Mouse (Mus musculus) macrophage (primary cell): ENCODE measurements around the gene 4921524J17Rik. TPM values are rescaled to one million over a fixed set of nuclear protein-coding genes. Genes with fewer than 3 reads are reported as not detected.

Experiments
- H3K27ac ChIP-seq: fragments of 350-480 bp; formaldehyde crosslinking; 2 replicates; pipeline ENCODE4 v1.9.0; 2021
- H3K36me3 ChIP-seq: fragments of 350-480 bp; formaldehyde crosslinking; 2 replicates; pipeline ENCODE4 v1.9.0; 2021; ENCODE audit errors: inconsistent target
- H3K4me3 ChIP-seq: fragments of 350-480 bp; formaldehyde crosslinking; 2 replicates; pipeline ENCODE4 v1.9.0; 2021; ENCODE audit errors: inconsistent target
- H3K79me2 ChIP-seq: fragments of 350-480 bp; formaldehyde crosslinking; 2 replicates; pipeline ENCODE4 v1.9.0; 2021; ENCODE audit errors: inconsistent target
- WGBS: methylation state at CpG from one replicate; pipeline ENCODE4 v1.1.7; 2026; ENCODE audit warnings: inconsistent platforms; ENCODE audit not compliant: missing documents; 5-methylcytosine and 5-hydroxymethylcytosine counted together
- polyA plus RNA-seq: library from polyadenylated mRNA; stranded (reverse); fragments of 250-400 nt; gene quantifications from 3 replicates; pipeline ENCODE4 v1.2.4, GENCODE M21; 2018; ENCODE audit warnings: inconsistent platforms

Gene 4921524J17Rik
- polyA plus RNA-seq, 1 experiment from 2014 or later: 28.1 TPM

DNA sequence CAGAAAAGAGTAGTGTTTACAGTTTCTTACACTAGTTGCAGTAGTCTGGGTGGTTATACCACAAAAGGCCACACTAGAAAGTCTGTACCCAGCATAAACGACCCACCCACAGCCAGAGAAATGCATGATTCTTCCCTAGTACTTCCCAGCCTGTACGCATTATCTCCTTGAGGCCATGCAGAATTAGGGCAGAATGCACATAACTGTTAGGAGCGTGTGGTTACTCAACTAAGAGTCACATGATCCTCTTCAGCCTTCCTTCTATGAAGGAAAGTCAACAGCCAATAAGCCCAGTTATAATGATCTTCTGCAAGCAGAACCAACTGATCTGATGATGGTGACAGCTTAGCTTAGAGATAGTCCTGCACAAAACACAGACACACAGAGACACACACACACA, 26.9 kb upstream of the 4921524J17Rik start:
- H3K4me3 ChIP-seq: no peak overlapping the region
- no peaks in the 10 kb centered on the region for H3K79me2 ChIP-seq
- H3K36me3 ChIP-seq: no peaks in the 10 kb centered on the region
- 38% methylated on average over 3 of the region's 3 CpGs for WGBS
- H3K27ac ChIP-seq: no peak overlapping the region

DNA sequence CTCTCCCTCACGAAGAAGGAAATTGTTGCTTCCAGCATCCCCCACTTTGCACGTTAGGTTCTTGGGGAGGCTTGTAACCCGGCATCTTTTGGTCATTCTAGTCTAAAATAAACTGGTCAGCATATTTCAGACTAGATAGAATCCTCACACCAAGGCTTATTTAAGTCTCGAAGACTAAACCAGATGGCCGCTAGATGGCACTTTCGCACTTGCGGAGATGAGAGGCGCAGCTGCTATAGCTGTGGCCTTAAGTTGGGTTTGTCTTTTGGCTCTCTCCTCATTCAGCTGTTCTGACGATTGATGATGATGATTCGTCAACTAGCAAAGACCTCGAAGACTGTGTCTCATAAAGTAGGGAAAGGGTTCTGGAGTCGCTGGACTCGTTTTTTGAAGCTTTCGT, 23.9 kb upstream of the 4921524J17Rik start:
- Histone ChIP-seq H3K36me3 (no peaks in the 10 kb centered on the region), H3K27ac (no peak overlapping the region)
- 16% methylated on average over 14 of the region's 14 CpGs for WGBS

DNA sequence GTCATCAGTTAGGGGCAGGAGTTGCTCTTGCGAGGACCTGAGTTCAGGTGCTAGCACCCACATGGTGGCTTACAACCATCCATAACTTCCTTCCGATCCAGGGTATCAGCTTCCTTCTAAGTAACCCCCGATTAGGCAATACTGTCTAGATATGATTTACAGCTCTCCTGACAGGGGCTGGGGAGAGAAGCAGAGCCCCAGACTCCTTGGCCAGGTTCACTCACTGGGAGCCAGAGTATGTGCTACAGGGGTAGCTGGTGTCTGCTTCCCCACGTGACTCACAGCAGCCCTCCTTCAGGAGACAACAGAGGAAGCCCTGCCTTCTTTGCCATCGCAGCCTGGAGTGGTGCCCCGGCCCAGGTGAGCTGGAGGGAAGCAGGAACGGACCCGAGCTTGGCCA, 22.1 kb upstream of the 4921524J17Rik start:
- Histone ChIP-seq H3K36me3 (no peaks in the 10 kb centered on the region), H3K4me3 (no peak overlapping the region)
- WGBS: 72% methylated on average over 7 of the region's 8 CpGs

More for the DNA sequence above, 23.9 kb upstream of the 4921524J17Rik start:
- Histone ChIP-seq H3K79me2 (no peaks in the 10 kb centered on the region), H3K4me3 (no peak overlapping the region)

DNA sequence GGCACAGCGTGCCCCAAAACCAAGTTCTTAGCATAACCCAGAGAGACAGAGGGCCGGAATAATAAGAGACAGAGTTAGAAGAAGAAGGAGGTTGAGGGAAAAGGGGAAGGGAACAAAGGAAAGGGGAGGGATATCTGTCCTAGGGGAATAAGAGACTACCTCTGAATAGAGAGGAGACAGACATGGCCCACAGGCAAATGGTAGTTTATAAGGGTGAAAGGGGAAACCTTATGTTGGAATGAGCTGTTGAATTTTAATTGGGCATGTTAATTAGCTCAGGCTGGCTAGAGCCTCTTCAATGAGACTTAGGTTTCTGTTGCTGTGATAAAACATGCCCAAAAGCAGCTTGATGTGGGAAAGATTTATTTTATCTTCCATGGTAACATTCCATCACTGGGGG, 20.6 kb upstream of the 4921524J17Rik start:
- Histone ChIP-seq H3K27ac (no peak overlapping the region), H3K36me3 (no peaks in the 10 kb centered on the region), H3K4me3 (no peak overlapping the region), H3K79me2 (no peaks in the 10 kb centered on the region)
- 92% methylated on average over 2 of the region's 2 CpGs for WGBS

More for the DNA sequence above, 22.1 kb upstream of the 4921524J17Rik start:
- no peak overlapping the region for H3K27ac ChIP-seq
- no peaks in the 10 kb centered on the region for H3K79me2 ChIP-seq

DNA sequence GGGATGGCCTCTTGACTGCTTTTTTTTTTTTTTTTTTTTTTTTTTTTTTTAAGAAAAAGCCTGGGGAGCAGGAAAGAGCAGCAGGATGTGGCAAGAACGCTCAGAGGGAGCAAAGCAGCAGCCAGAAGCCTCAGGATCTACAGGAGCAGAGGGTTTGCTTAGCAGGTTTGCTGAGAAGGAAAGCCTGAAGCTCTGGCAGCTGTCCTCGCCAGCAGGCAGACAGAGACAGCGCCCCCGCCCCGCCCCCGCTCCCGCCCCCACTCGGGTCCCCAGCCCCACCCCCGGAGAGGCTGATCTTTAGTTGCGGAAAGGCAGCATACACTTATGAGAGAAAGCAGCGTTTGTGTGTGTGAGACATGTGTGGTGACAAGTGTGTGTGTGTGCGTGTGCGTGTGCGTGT, 19.7 kb upstream of the 4921524J17Rik start:
- Histone ChIP-seq H3K4me3 (no peak overlapping the region), H3K79me2 (no peaks in the 10 kb centered on the region), H3K27ac (no peak overlapping the region), H3K36me3 (no peaks in the 10 kb centered on the region)
- 30% methylated on average over 12 of the region's 14 CpGs for WGBS

DNA sequence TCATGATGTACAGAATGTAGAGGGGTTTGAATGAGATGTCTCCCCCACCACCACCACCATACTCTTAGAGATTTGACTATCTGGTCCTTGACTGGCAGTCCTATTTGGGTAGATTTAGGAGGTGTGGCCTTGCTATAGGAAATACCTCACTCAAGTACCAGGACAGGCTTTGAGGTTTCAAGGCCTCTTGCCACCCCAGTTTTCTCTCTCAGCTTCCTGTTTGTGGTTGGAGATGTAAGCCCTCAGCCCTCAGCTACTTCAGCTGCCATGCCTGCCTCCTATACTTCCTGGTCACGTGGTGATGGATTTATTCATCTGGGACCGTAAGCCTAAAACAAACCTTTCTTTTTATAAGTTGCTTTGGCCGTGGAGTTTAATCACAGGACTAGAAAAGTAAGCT, 17.7 kb upstream of the 4921524J17Rik start:
- no peak overlapping the region for H3K4me3 ChIP-seq
- 71% methylated on average over 3 of the region's 3 CpGs for WGBS
- no peak overlapping the region for H3K27ac ChIP-seq
- no peaks in the 10 kb centered on the region for H3K79me2 ChIP-seq
- H3K36me3 ChIP-seq: no peaks in the 10 kb centered on the region

DNA sequence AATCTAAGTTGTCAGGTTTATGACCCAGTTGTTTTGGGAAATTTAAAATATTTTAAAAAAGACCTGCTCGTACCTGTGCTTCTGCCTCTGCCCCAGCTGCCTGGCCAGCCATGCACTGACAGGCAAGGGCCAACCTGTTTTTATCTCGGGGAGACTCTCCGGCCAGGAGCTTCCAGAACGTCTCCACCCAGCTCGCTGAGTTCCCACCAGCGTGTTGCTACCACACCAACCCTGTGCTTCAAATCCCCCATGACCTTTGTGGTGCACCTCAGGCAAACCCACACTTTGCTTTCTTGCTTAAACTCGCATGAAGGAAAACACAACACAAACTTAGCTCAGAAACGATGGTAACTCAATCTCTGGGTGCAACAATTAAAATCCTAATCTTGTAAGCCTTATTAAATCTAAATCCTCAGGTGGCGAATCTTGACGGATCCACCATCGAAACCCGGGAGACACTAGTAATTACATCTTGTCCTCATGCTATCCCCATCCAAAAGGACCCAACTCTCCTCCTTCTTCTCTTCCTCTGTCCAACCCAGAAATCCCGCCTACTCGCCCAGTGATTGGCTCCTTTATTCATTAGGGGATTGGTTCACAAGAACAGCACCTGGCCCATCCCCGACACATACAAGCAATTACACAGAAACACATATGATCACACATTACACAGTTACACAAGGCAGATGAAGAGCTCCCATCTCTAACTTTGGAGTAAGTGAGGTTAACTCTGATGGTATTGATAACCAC, 13.5 kb upstream of the 4921524J17Rik start:
- no peaks in the 10 kb centered on the region for H3K79me2 ChIP-seq
- no peak overlapping the region for H3K4me3 ChIP-seq
- no peak overlapping the region for H3K27ac ChIP-seq
- WGBS: 89% methylated on average over 15 of the region's 15 CpGs
- no peaks in the 10 kb centered on the region for H3K36me3 ChIP-seq

DNA sequence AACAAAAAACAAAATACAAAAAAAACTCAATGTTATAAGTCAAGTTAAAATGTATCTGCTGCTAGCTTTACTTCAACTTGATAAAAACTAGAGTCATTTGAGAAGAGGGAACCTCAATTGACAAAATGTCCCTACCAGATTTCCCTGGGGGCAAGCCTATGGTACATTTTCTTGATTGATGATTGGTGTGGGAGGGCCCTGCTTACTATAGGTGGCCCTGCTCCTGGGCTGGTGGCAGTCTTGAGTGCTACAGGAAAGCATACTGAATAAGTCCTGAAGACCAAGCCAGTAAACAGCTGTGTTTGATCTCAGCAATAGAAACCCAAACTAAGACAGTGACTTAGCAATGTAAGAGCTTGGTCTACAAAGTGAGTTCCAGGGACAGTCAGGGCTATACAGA, 11.5 kb upstream of the 4921524J17Rik start:
- Histone ChIP-seq H3K36me3 (no peaks in the 10 kb centered on the region), H3K4me3 (no peak overlapping the region), H3K79me2 (no peaks in the 10 kb centered on the region), H3K27ac (no peak overlapping the region)

DNA sequence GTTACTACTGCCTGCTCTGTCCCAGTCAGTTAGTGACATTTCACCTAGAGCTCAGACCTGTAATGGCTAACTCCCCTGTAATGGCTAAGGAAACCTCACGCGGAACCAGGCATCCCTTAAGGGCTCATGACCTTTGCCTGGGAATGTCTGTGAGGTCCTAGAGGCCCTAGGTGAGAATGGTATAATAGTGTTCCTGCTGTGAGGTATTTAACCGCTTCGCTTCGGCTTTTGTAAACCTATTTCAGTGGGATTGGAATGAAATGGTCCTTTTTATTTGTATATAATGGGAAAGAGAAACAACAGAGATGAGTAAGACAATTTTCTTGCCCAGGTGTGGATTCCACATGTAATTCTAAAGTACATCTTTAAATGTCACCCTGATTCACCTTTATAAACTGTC, 8.9 kb upstream of the 4921524J17Rik start:
- H3K4me3 ChIP-seq: no peak overlapping the region
- 100% methylated on average over 5 of the region's 5 CpGs for WGBS
- H3K79me2 ChIP-seq: no peaks in the 10 kb centered on the region
- H3K36me3 ChIP-seq: no peaks in the 10 kb centered on the region
- no peak overlapping the region for H3K27ac ChIP-seq

DNA sequence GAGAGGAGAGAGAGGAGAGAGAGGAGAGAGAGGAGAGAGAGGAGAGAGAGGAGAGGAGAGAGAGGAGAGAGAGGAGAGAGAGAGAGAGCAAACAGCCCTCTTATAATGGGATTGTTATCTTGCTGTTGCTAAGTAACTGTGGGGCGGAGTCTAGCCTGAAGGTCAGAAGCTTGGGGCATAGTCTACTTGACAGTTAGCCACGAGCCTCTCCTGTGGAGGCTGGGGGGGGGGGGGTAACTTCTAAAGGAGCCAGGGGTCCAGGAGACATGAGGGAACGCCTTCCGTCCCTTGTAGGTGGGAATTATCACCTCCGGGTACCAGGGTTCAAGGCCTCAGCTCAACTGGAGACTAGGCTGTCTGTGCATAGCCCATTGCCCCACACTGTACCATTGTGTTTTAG, 3.1 kb upstream of the 4921524J17Rik start:
- 82% methylated on average over 5 of the region's 5 CpGs for WGBS
- peaks cover 15% of the 10 kb centered on the region for H3K79me2 ChIP-seq
- no peak overlapping the region for H3K27ac ChIP-seq
- no peaks in the 10 kb centered on the region for H3K36me3 ChIP-seq
- H3K4me3 ChIP-seq: no peak overlapping the region

DNA sequence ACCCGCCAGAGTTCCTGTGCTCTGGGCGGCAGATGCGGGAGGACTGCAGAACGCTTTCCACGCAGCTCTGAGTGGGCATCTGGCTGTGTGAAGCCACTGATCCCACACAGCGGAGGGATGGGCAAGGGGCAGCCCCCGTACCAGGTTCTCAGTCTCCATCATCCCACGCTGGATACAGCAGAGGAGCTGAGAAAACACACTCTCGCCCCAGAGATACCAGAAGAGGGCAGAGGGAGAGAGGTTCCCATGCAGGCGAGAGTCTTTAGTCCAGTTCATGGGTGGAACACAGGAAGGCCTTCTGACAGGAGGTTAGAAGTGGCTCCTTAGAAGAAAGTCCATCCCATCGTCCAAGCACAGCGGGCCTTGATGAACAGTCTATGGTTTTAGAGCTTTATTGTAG, 2.2 kb upstream of the 4921524J17Rik start:
- no peak overlapping the region for H3K4me3 ChIP-seq
- H3K79me2 ChIP-seq: peaks cover 24% of the 10 kb centered on the region
- WGBS: 95% methylated on average over 12 of the region's 12 CpGs
- no peak overlapping the region for H3K27ac ChIP-seq
- H3K36me3 ChIP-seq: no peaks in the 10 kb centered on the region

DNA sequence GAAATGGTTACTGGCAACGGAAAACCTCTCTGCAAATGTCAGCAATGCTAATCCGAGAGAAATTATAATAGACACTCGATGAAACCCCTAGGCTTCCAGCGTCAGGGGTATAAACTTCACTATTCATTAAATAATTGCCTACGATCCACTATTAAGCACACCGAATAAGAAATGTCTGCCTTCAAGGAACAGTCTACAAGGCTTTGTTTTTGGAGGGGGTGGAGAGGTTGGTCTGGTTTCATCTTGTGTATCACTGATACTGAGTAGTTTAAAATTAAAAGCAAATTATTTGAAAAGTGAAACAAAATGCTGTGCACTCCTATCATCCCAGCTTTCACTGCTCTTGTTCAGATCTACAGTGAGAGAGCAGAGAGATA, 372 bp upstream of the 4921524J17Rik start:
- H3K27ac ChIP-seq: no peak overlapping the region
- H3K4me3 ChIP-seq: peak overlapping the region; percentile 34
- WGBS: 2% methylated on average over 6 of the region's 6 CpGs
- no peaks in the 10 kb centered on the region for H3K36me3 ChIP-seq
- peaks cover 42% of the 10 kb centered on the region for H3K79me2 ChIP-seq

DNA sequence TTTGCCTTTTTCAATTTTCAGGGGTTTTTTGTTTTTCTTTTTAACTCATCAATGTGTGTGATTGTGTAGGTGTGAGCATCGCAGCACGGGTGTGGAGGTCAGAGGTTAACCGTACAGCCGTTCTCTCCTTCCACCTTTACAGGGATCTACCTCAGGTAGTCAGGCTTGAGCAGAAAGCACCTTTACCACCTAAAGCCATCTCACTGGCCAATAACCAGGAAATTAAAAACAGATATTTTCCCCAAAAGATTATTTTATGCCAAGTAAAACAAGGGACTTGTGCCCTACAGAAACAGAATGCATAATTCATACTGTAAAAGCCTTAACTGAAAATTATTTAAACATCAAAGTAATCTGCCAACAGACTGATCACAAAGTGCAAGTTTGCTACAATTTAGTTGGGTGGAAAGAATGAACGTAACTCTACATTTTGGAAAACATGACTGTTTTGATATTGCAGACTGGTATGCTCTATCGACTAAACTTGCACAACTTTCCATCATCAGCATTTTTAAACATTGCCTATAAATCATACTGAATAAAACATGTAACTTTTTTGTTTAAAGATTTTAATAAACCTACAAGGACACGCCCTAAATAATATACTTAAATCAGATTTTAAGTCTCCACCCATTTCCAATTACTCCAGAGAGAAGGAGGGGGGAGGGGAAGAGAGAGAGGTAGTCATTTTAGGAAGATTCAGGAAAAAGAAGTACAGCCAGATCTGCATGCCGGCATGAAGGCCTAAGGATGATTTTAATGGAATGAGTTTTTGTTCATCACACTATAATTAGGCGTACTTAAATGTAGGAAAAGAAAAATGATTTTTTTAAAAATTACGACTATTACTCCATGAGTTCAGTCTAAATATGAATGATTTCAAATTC, 1.1 kb downstream of the 4921524J17Rik start:
- 16% methylated on average over 10 of the region's 10 CpGs for WGBS
- Histone ChIP-seq H3K36me3 (no peaks in the 10 kb centered on the region), H3K4me3 (peak overlapping the region; percentile 68), H3K27ac (peak overlapping the region; percentile 48), H3K79me2 (peaks cover 57% of the 10 kb centered on the region)

DNA sequence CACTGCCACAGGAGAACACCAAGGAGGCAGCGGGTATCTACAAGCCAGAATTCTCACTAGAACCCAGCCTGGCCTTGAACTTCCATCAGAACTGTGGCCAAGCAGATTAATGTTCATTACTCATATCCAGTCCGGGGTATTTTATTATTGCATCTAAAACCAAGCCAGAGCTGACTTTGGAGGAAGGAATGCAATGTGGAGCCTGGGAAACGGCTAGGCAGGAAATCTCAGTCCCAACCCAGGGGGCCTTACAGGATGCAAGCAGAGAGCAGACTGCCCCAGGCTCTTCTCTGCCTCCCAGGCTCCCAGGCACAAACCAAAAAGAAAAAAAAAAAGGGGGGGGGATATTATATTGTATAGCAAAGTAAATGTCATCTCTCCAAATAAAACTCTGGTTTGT, 1.8 kb downstream of the 4921524J17Rik start:
- no peak overlapping the region for H3K27ac ChIP-seq
- 57% methylated on average over 3 of the region's 3 CpGs for WGBS
- H3K36me3 ChIP-seq: no peaks in the 10 kb centered on the region
- peak overlapping the region; percentile 68; the same call in 1 of the 2 replicates for H3K4me3 ChIP-seq
- peaks cover 64% of the 10 kb centered on the region for H3K79me2 ChIP-seq

DNA sequence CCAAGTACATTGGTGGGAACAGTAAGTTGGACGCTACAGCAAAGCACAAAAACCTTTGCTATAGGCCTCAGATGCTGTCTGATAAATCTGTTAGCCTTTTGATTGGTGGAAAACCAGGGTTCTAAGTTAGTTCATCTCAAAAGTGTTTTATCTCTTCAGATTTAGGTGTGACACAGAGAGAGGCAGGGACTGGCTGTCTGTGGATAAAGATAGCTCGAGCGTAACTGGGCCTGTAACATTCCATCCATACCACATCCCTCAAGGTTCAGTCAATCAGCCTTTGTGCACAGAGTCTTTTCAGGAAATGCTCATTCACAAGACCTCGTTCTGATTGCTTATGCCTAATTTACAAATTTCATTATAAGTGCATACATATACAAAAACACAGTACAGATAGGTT, 3.4 kb downstream of the 4921524J17Rik start:
- Histone ChIP-seq H3K27ac (no peak overlapping the region), H3K36me3 (no peaks in the 10 kb centered on the region), H3K4me3 (no peak overlapping the region), H3K79me2 (peaks cover 80% of the 10 kb centered on the region)
- 68% methylated on average over 4 of the region's 4 CpGs for WGBS
